Mouse (Mus musculus): ENCODE measurements around the gene Ldlr. TPM values are rescaled to one million over a fixed set of nuclear protein-coding genes. Genes with fewer than 3 reads are reported as not detected.
A peak's percentile ranks its signal among the peaks of the same experiment; 100 is the strongest.
"Not testable (repeated sequence)": the region's sequence is repeated elsewhere in the genome, so short reads cannot be mapped to it uniquely, and the experiment has no call there.

The Ldlr gene
- total and polyA plus RNA-seq, 2 experiments from 2014 or later, result 9.6 to 27.7 TPM

DNA sequence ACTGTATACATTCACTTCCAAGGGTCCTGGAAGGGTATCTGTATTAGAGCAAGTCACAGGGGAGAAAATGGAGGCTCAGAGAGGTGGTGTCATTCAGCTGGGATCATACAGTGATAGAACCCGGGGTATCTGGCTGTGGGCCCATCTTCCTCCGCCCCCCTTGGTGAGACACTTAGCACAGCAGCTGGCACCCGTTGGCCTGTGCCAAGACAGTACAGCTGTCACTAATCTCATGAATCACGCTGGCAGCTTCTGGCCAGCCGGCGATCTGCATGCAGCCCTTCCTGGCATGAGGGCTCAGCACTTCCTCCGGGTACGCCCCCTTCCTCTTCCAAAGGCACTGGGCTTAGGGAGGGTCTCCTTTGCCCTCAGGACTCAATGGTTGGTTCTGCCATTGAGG lies 69.4 kb downstream of the Ldlr start:
- ATAC-seq (ENCODE audit: low FRiP score), result no peak
- no peak overlapping the region for H3K27ac ChIP-seq (ENCODE audit: low read depth, low read length)
- 62% methylated on average over 8 of the region's 8 CpGs for WGBS

DNA sequence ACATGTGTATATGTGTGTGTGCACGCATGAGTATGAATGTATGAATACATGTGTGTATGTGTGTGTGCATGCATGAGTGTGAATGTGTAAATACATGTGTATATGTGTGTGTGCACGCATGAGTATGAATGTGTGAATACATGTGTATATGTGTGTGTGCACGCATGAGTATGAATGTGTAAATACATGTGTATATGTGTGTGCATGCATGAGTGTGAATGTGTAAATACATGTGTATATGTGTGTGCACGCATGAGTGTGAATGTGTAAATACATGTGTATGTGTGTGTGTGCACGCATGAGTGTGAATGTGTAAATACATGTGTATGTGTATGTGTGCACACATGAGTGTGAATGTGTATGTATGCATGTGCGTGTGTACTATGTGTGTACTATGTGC lies 70.2 kb downstream of the Ldlr start:
- not testable (repeated sequence) for H3K4me3 ChIP-seq (ENCODE audit: low read depth, low read length); H3K9me3 ChIP-seq (ENCODE audit: low read length); DNase-seq (ENCODE audit: low spot score); H3K9ac ChIP-seq (replicated peaks; ENCODE audit: low read length, poor library complexity, severe bottlenecking); H3K4me2 ChIP-seq (ENCODE audit: low read depth, low read length, poor library complexity, severe bottlenecking); H3K4me1 ChIP-seq (ENCODE audit: insufficient read depth, low read length); ATAC-seq (ENCODE audit: low FRiP score); H3K27me3 ChIP-seq (ENCODE audit: insufficient read depth, low read length); H3K36me3 ChIP-seq (ENCODE audit: insufficient read depth, low read length); H3K27ac ChIP-seq (ENCODE audit: low read depth, low read length)
- 97% methylated on average over 6 of the region's 6 CpGs for WGBS

More for the DNA sequence above, 69.4 kb downstream of the Ldlr start:
- TF ChIP-seq CTCF (IDR thresholded peaks at IDR 0.05), result no peak
- DNase-seq (ENCODE audit: low spot score), result peak; percentile 71
- Histone ChIP-seq H3K4me3 (ENCODE audit: low read depth, low read length) (no peak overlapping the region), H3K27me3 (ENCODE audit: insufficient read depth, low read length) (no peaks in the 10 kb centered on the region), H3K4me2 (ENCODE audit: low read depth, low read length, poor library complexity, severe bottlenecking) (no peak overlapping the region), H3K9ac (replicated peaks; ENCODE audit: low read length, poor library complexity, severe bottlenecking) (no peak overlapping the region), H3K9me3 (ENCODE audit: low read length) (no peaks in the 10 kb centered on the region), H3K4me1 (ENCODE audit: insufficient read depth, low read length) (no peaks in the 10 kb centered on the region), H3K36me3 (ENCODE audit: insufficient read depth, low read length) (no peaks in the 10 kb centered on the region; the same call in 1 of the 2 replicates)

DNA sequence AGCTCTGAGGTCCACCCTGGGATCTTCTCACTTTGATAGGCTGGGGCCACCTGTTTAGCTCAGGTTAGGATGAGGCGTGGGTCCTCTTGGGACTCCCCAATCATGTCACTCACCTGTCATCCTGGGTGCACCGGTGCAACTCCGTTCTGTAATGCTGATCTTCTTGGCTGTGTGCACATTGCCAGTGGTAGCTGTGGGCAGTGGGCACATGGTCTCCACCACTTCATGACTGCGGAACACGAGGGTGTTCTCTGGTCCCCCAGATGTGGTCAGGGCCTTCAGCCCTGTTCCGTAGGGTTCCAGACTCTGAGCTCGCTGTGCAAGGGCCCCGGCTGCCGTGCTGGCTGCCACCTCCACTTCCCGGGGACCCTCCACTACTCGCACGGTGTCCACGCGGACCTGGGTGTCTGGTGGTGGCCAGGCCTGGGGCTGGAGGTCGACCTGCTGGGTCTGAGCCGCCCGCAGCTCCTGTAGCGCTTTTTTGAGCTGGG lies 71.1 kb downstream of the Ldlr start:
- no peak overlapping the region for H3K27ac ChIP-seq (ENCODE audit: low read depth, low read length)
- H3K4me2 ChIP-seq (ENCODE audit: low read depth, low read length, poor library complexity, severe bottlenecking), result no peak overlapping the region
- ATAC-seq (ENCODE audit: low FRiP score) (no peak), DNase-seq (ENCODE audit: low spot score) (no peak)
- H3K27me3 ChIP-seq (ENCODE audit: insufficient read depth, low read length), result no peaks in the 10 kb centered on the region
- no peak for TF ChIP-seq CTCF (IDR thresholded peaks at IDR 0.05)
- H3K9ac ChIP-seq (replicated peaks; ENCODE audit: low read length, poor library complexity, severe bottlenecking), result no peak overlapping the region
- 96% methylated on average over 18 of the region's 18 CpGs for WGBS
- no peaks in the 10 kb centered on the region; the same call in 1 of the 2 replicates for H3K4me1 ChIP-seq (ENCODE audit: insufficient read depth, low read length)
- H3K9me3 ChIP-seq (ENCODE audit: low read length), result no peaks in the 10 kb centered on the region
- H3K4me3 ChIP-seq (ENCODE audit: low read depth, low read length), result no peak overlapping the region
- H3K36me3 ChIP-seq (ENCODE audit: insufficient read depth, low read length), result no peaks in the 10 kb centered on the region; the same call in 1 of the 2 replicates

DNA sequence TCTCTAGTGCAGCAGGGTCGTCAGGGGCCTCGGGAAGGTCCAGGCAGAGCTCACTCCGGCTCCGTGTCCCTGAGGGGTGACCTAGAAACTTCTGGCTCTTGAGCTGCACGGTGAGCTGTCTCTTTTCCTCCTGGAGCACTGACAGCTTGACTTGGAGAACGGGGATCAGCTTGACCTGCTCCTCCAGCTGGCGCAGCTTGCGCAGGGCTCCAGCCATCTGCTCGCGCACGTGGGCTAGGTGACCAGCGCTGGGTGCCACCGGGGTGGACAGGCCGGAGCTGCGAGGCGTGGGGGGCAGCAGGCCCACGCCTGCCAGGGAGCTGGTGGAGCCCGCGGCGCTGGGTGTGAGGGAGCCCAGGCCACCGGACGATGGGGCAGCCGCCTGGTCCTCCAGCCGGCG lies 71.6 kb downstream of the Ldlr start:
- no peak for TF ChIP-seq CTCF (IDR thresholded peaks at IDR 0.05)
- no peak for ATAC-seq (ENCODE audit: low FRiP score)
- H3K9me3 ChIP-seq (ENCODE audit: low read length), result no peaks in the 10 kb centered on the region
- no peak overlapping the region for H3K9ac ChIP-seq (replicated peaks; ENCODE audit: low read length, poor library complexity, severe bottlenecking)
- H3K4me3 ChIP-seq (ENCODE audit: low read depth, low read length), result no peak overlapping the region
- H3K27me3 ChIP-seq (ENCODE audit: insufficient read depth, low read length), result no peaks in the 10 kb centered on the region
- H3K4me2 ChIP-seq (ENCODE audit: low read depth, low read length, poor library complexity, severe bottlenecking), result no peak overlapping the region
- WGBS, result 95% methylated on average over 25 of the region's 25 CpGs
- H3K36me3 ChIP-seq (ENCODE audit: insufficient read depth, low read length), result no peaks in the 10 kb centered on the region; the same call in 1 of the 2 replicates
- no peaks in the 10 kb centered on the region; the same call in 1 of the 2 replicates for H3K4me1 ChIP-seq (ENCODE audit: insufficient read depth, low read length)
- DNase-seq (ENCODE audit: low spot score), result no peak
- H3K27ac ChIP-seq (ENCODE audit: low read depth, low read length), result no peak overlapping the region

DNA sequence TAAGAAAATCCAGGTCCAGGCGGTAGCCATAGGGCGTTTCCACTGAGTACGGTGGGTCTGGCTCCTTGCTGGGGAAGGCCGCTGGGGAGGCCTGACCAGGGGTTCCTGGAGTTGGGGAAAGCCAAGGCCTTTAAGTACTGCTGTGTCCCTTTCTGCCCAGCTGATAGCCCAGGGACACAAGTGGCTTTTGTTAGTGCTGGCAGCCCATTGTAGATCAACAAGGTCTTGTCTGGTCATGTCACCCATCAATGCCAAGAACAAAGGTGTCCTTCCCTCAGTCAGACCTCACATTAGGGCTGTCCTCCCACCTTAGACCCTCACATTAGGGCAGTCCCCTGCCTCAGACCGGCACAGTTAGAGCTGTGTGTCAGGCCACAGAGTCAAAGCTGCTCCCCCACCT lies 72.3 kb downstream of the Ldlr start:
- 84% methylated on average over 5 of the region's 5 CpGs for WGBS
- H3K9me3 ChIP-seq (ENCODE audit: low read length), result no peaks in the 10 kb centered on the region
- no peak for TF ChIP-seq CTCF (IDR thresholded peaks at IDR 0.05)
- H3K27me3 ChIP-seq (ENCODE audit: insufficient read depth, low read length), result no peaks in the 10 kb centered on the region
- DNase-seq (ENCODE audit: low spot score) (no peak), ATAC-seq (ENCODE audit: low FRiP score) (no peak)
- H3K9ac ChIP-seq (replicated peaks; ENCODE audit: low read length, poor library complexity, severe bottlenecking), result no peak overlapping the region
- H3K36me3 ChIP-seq (ENCODE audit: insufficient read depth, low read length), result no peaks in the 10 kb centered on the region; the same call in 1 of the 2 replicates
- H3K4me1 ChIP-seq (ENCODE audit: insufficient read depth, low read length), result no peaks in the 10 kb centered on the region; the same call in 1 of the 2 replicates
- no peak overlapping the region for H3K27ac ChIP-seq (ENCODE audit: low read depth, low read length)
- no peak overlapping the region for H3K4me2 ChIP-seq (ENCODE audit: low read depth, low read length, poor library complexity, severe bottlenecking)
- no peak overlapping the region for H3K4me3 ChIP-seq (ENCODE audit: low read depth, low read length)

DNA sequence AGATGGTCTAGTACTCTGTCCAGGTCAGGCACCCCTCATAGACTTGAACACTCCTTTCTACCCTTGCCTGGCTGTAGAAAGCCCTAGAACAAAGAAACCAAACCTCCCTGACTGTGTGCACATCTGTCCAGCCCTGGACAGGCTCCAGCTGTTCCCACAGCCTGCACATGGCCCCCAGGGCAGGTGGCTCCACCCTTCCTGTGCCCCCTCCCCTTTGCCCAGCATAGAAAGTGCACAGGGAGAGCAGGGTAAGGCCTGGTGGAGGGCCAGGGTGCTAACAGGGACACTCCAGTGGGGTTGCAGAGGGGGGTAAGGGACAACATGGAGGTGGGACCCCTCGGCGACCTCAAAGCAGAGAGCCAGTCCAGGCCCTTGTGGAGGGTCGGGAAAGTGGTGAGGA lies 73.0 kb downstream of the Ldlr start:
- WGBS, result 52% methylated on average over 3 of the region's 3 CpGs
- DNase-seq (ENCODE audit: low spot score) (no peak), ATAC-seq (ENCODE audit: low FRiP score) (no peak)
- TF ChIP-seq CTCF (IDR thresholded peaks at IDR 0.05), result no peak
- Histone ChIP-seq H3K27ac (ENCODE audit: low read depth, low read length) (no peak overlapping the region), H3K4me3 (ENCODE audit: low read depth, low read length) (no peak overlapping the region), H3K36me3 (ENCODE audit: insufficient read depth, low read length) (no peaks in the 10 kb centered on the region; the same call in 1 of the 2 replicates), H3K9ac (replicated peaks; ENCODE audit: low read length, poor library complexity, severe bottlenecking) (no peak overlapping the region), H3K27me3 (ENCODE audit: insufficient read depth, low read length) (no peaks in the 10 kb centered on the region), H3K4me2 (ENCODE audit: low read depth, low read length, poor library complexity, severe bottlenecking) (no peak overlapping the region), H3K9me3 (ENCODE audit: low read length) (no peaks in the 10 kb centered on the region), H3K4me1 (ENCODE audit: insufficient read depth, low read length) (no peaks in the 10 kb centered on the region; the same call in 1 of the 2 replicates)
